Mouse (Mus musculus): Measurements from ENCODE around the gene Lce1i.

DNA sequence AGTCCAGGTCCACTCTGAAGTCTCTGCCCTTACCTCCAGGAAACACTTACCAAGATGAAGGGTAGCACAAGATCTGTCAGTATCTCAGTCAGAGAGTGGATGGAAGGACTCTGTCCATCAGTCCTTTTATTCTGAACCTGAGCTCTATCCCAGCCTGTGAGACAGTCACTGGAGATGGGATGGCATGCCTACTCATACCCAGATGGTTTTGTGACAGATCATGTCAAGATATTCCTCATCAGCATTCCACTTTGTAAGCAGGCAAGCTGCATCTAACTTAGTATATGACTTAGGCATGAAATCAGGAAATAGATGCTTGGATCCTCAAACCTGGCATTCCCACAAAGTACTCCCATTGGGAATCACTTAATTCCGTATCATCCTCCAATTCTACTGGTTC, at the start of gene Lce1i:
- TF ChIP-seq CTCF (IDR thresholded peaks at IDR 0.05; ENCODE audit: extremely low read depth, insufficient read length, insufficient replicate concordance, low read depth, low read length): no peak
- no peak for TF ChIP-seq POLR2A (IDR thresholded peaks at IDR 0.05; ENCODE audit: low read depth, low read length)

Data from small intestine, adult 2 months (tissue).